ENCODE assay signal across 8 mouse cellular contexts in the genomic region with DNA sequence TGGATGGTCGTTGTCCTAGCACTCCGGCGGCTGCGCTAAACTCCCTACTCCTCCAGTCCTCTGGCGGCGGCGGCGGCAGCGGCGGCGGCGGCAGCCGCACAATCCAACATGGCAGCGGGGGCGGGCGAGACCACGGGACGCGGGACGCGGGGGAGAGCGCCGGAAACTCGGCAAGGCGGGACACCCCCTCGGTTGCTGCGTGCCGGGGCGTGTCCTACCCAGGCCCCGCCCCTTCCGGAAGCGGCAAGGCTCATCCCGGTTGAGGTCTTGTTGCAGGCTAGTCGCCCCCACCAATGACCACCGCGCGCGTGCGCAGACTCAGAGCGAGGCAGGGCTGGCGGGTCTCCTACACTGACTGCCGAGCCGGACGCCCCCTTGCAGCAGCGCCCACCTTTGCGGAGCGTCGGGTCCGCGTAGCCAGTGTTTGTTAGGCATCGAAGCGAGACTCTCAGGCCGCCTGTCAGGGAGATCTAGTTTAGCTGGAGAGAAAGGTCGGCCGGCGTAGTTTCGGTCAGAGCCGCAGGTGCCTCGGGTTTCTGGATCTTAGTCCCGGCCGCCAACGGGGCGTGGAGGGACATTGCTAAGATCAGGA. TPM values are rescaled to one million over a fixed set of nuclear protein-coding genes. Genes with fewer than 3 reads are reported as not detected.
A peak's percentile ranks its signal among the peaks of the same experiment; 100 is the strongest.
DNase-seq lines count a peak whose midpoint lies in the region; ATAC-seq lines count a peak whose summit lies in the region.

A gene (minus strand): TSS at position 143 of the 592 bp plus-strand sequence.

- H3K4me1 ChIP-seq in brown adipose tissue, adult 24 weeks (ENCODE audit: control insufficient read depth, insufficient read depth, insufficient read length, low read length), result peaks cover 6% of the 10 kb centered on the region; the same call in 1 of the 2 replicates
- H3K4me1 ChIP-seq in heart, embryonic 13.5 days, result peaks cover 33% of the 10 kb centered on the region
- peaks cover 28% of the 10 kb centered on the region for H3K4me1 ChIP-seq in liver, embryonic 12.5 days
- H3K4me1 ChIP-seq in stomach, embryonic 15.5 days, result peaks cover 7% of the 10 kb centered on the region; the same call in 1 of the 2 replicates

- H3K4me3 ChIP-seq in brown adipose tissue, adult 24 weeks (ENCODE audit: insufficient read depth, low read depth, low read length), result peak within 1 kb of the TSS; percentile 91
- H3K4me3 ChIP-seq in heart, embryonic 13.5 days, result peak within 1 kb of the TSS; percentile 100
- H3K4me3 ChIP-seq in liver, embryonic 12.5 days, result peak within 1 kb of the TSS; percentile 98
- peak within 1 kb of the TSS; percentile 84 for H3K4me3 ChIP-seq in stomach, embryonic 15.5 days (replicated peaks)

- H3K27me3 ChIP-seq in heart, embryonic 13.5 days (replicated peaks), result no peaks in the 10 kb centered on the region
- H3K27me3 ChIP-seq in liver, embryonic 12.5 days (replicated peaks), result no peaks in the 10 kb centered on the region
- H3K27me3 ChIP-seq in stomach, embryonic 15.5 days (replicated peaks), result no peaks in the 10 kb centered on the region

- no peaks in the 10 kb centered on the region for H3K36me3 ChIP-seq in heart, embryonic 13.5 days
- H3K36me3 ChIP-seq in liver, embryonic 12.5 days, result no peaks in the 10 kb centered on the region
- H3K36me3 ChIP-seq in stomach, embryonic 15.5 days, result no peaks in the 10 kb centered on the region

- H3K4me2 ChIP-seq in heart, embryonic 13.5 days, result peak within 1 kb of the TSS; percentile 95
- peak within 1 kb of the TSS; percentile 88 for H3K4me2 ChIP-seq in liver, embryonic 12.5 days
- peak within 1 kb of the TSS; percentile 72 for H3K4me2 ChIP-seq in stomach, embryonic 15.5 days

- under 1% methylated on average over 63 of the region's 63 CpGs for WGBS in heart, embryonic 13.5 days
- WGBS in liver, embryonic 12.5 days (ENCODE audit: insufficient replicate concordance), result under 1% methylated on average over 63 of the region's 63 CpGs
- under 1% methylated on average over 61 of the region's 63 CpGs for WGBS in stomach, embryonic 15.5 days

- ATAC-seq in heart, embryonic 13.5 days (ENCODE audit: extremely low read depth, insufficient number of reproducible peaks, low FRiP score, low TSS enrichment), result peak; percentile 96
- peak; percentile 95 for ATAC-seq in liver, embryonic 12.5 days
- ATAC-seq in stomach, embryonic 15.5 days (ENCODE audit: insufficient read depth, low FRiP score, low read depth), result peak; percentile 98

- peak within 1 kb of the TSS; percentile 99 for H3K9ac ChIP-seq in heart, embryonic 13.5 days
- H3K9ac ChIP-seq in liver, embryonic 12.5 days, result peak within 1 kb of the TSS; percentile 98
- peak within 1 kb of the TSS; percentile 85 for H3K9ac ChIP-seq in stomach, embryonic 15.5 days

- peak; percentile 98 for DNase-seq in CD4-positive, CD25-positive, alpha-beta regulatory T cell, adult 2 months (ENCODE audit: low read depth, low spot score)
- DNase-seq in fat pad, adult 2 months (ENCODE audit: extremely low read depth, low read depth, low spot score), result peak; percentile 39
- peak; percentile 99 for DNase-seq in kidney, postnatal 10 days
- DNase-seq in natural killer cell, adult 2 months (ENCODE audit: low spot score in 2 of 2), result peak; percentile 96 to 98

- peak within 1 kb of the TSS; percentile 89 for H3K27ac ChIP-seq in brown adipose tissue, adult 24 weeks (replicated peaks; ENCODE audit: low read depth, low read length)
- H3K27ac ChIP-seq in heart, embryonic 13.5 days (replicated peaks), result peak within 1 kb of the TSS; percentile 97
- H3K27ac ChIP-seq in liver, embryonic 12.5 days, result peak within 1 kb of the TSS; percentile 95
- H3K27ac ChIP-seq in stomach, embryonic 15.5 days, result peak within 1 kb of the TSS; percentile 97

- H3K9me3 ChIP-seq in heart, embryonic 13.5 days, result no peaks in the 10 kb centered on the region
- H3K9me3 ChIP-seq in liver, embryonic 12.5 days (replicated peaks), result no peaks in the 10 kb centered on the region
- no peaks in the 10 kb centered on the region for H3K9me3 ChIP-seq in stomach, embryonic 15.5 days

RNA-seq across cellular contexts. Expression of the gene that starts here (rescaled TPM):
- 17.4 and 18.2 TPM in 2 replicates for polyA plus RNA-seq in brown adipose tissue, adult 24 weeks (2012; ENCODE audit: insufficient read depth, insufficient read length, missing spikeins)
- polyA plus RNA-seq in heart, embryonic 13.5 days (2015; fragmentation: Nextera tagmentation; extraction: Ambion mirVana), result 45.6 and 51.6 TPM in 2 replicates
- polyA plus RNA-seq in liver, embryonic 12.5 days (2016; fragmentation: Nextera tagmentation; extraction: Ambion mirVana), result 27.9 and 30.9 TPM in 2 replicates
- polyA plus RNA-seq in stomach, embryonic 15.5 days (2015; fragmentation: Nextera tagmentation; extraction: Ambion mirVana), result 70.3 and 73.1 TPM in 2 replicates

Comparison
In these comparisons a context has a peak if more than half of its experiments do, and no peak if none do; other contexts are left out.
1. Peak in every context shown above with its lines: DNase-seq, ATAC-seq, H3K4me3 ChIP-seq and H3K27ac ChIP-seq.
2. DNase-seq: peak in every context shown above with its lines; median percentile 99 in kidney, postnatal 10 days; 98 in CD4-positive, CD25-positive, alpha-beta regulatory T cell, adult 2 months; 97 in natural killer cell, adult 2 months; 39 in fat pad, adult 2 months.